Mouse (Mus musculus): ENCODE measurements around the gene Ptprt. TPM values are rescaled to one million over a fixed set of nuclear protein-coding genes. Genes with fewer than 3 reads are reported as not detected.

The Ptprt gene
- polyA plus RNA-seq, 1 experiment, result 1.1 TPM

DNA sequence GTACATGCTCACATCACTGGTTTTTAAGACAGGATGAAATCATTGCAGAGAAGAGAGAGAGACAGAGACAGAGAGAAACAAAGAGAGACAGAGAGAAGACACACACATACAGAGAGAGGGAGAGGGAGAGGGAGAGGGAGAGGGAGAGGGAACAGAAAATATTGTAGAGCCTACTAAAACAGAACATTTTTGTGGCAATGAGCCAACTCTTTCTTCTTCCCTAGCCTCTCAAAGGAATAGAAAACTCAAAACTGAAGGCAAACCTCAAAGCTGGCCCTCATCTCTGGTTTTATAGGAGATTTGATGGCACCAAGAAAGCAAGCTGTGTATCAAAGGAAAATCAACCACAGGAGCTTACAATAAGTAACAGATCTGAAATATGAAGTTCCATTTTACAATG, 176.9 kb downstream of the Ptprt start:
- DNase-seq, result no peak
- no peak for TF ChIP-seq POLR2A (IDR thresholded peaks at IDR 0.05; ENCODE audit: control insufficient read depth, extremely low read depth, insufficient read depth, low read length, poor library complexity)
- no peak for TF ChIP-seq CTCF (IDR thresholded peaks at IDR 0.05; ENCODE audit: borderline replicate concordance, control insufficient read depth, extremely low read depth, insufficient read depth, low read length, poor library complexity)
- no peaks in the 10 kb centered on the region for H3K36me3 ChIP-seq (ENCODE audit: control insufficient read depth, insufficient read depth, low read length)
- H3K27me3 ChIP-seq (ENCODE audit: control insufficient read depth, insufficient read depth, low read length), result no peaks in the 10 kb centered on the region
- no peak overlapping the region for H3K4me3 ChIP-seq (ENCODE audit: control insufficient read depth, insufficient read depth, low read length)
- H3K27ac ChIP-seq (ENCODE audit: control insufficient read depth, insufficient read depth, low read length), result no peak overlapping the region
- H3K4me1 ChIP-seq (replicated peaks; ENCODE audit: control insufficient read depth, insufficient read depth, low read length), result no peaks in the 10 kb centered on the region

DNA sequence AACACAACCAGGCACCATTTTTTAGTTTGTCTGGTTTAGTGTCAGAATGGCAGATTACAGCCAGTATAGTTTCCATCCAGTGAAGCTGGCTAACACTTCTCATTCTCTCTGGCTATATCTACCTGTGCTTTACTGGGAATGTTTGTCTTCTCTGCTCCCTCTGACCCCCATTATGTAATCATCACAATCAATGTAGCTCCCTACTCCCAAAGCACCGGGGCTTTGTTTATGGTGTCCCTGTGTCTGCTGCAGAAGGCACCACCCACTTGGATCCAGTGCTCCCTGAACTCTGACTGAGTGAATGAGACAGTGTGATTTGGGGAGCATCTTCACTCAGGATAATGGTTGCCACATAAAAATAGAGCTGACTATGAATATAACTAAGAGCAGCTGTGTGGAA, 217.8 kb downstream of the Ptprt start:
- 70% methylated on average over 1 of the region's 1 CpGs for WGBS
- no peaks in the 10 kb centered on the region for H3K36me3 ChIP-seq (ENCODE audit: control insufficient read depth, insufficient read depth, low read length)
- no peaks in the 10 kb centered on the region for H3K27me3 ChIP-seq (ENCODE audit: control insufficient read depth, insufficient read depth, low read length)
- no peak overlapping the region for H3K27ac ChIP-seq (ENCODE audit: control insufficient read depth, insufficient read depth, low read length)
- H3K4me1 ChIP-seq (replicated peaks; ENCODE audit: control insufficient read depth, insufficient read depth, low read length), result no peaks in the 10 kb centered on the region
- TF ChIP-seq CTCF (IDR thresholded peaks at IDR 0.05; ENCODE audit: borderline replicate concordance, control insufficient read depth, extremely low read depth, insufficient read depth, low read length, poor library complexity) (no peak), POLR2A (IDR thresholded peaks at IDR 0.05; ENCODE audit: control insufficient read depth, extremely low read depth, insufficient read depth, low read length, poor library complexity) (no peak)
- no peak overlapping the region for H3K4me3 ChIP-seq (ENCODE audit: control insufficient read depth, insufficient read depth, low read length)
- DNase-seq, result no peak

DNA sequence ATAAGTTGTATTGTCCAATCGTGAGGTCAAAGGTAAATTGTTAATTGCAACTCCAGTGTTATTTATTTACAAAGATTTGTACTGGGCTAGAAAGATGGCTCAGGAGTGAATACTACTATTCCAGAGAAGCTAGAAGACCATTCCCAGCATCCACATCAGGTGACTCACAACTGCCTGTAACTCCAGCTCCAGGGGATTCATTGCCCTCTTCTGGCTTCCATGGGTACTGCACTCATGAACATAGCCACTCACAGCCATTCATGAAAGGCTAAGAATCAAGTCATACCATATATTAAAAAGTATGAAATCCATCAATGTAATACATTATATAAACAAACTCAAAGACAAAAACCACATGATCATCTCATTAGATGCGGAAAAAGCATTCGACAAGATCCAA, 224.3 kb downstream of the Ptprt start:
- TF ChIP-seq CTCF (IDR thresholded peaks at IDR 0.05; ENCODE audit: borderline replicate concordance, control insufficient read depth, extremely low read depth, insufficient read depth, low read length, poor library complexity), result no peak
- TF ChIP-seq POLR2A (IDR thresholded peaks at IDR 0.05; ENCODE audit: control insufficient read depth, extremely low read depth, insufficient read depth, low read length, poor library complexity), result no peak
- no peaks in the 10 kb centered on the region for H3K4me1 ChIP-seq (replicated peaks; ENCODE audit: control insufficient read depth, insufficient read depth, low read length)
- H3K36me3 ChIP-seq (ENCODE audit: control insufficient read depth, insufficient read depth, low read length), result no peaks in the 10 kb centered on the region
- 98% methylated on average over 3 of the region's 3 CpGs for WGBS
- no peak overlapping the region for H3K27ac ChIP-seq (ENCODE audit: control insufficient read depth, insufficient read depth, low read length)
- H3K27me3 ChIP-seq (ENCODE audit: control insufficient read depth, insufficient read depth, low read length), result no peaks in the 10 kb centered on the region
- no peak overlapping the region for H3K4me3 ChIP-seq (ENCODE audit: control insufficient read depth, insufficient read depth, low read length)
- no peak for DNase-seq

DNA sequence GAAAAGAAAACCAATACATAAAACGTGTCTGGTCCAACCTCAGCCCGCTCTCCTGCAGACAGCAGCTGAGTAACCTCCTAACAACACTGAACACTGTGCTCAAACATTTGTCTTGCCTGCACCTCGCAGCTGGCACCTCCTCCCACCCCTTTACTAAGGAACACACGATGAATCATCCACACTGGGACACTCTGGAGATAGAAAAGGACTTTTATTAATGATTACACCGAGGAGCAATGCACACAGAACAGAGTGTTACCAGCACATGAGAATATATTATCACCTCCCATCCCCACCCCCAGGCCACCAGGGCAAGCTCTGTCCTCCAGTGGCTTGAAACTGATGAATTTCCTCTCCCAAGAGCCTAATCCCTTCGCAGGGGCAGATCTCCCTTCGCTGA, 230.8 kb downstream of the Ptprt start:
- Histone ChIP-seq H3K4me3 (ENCODE audit: control insufficient read depth, insufficient read depth, low read length) (no peak overlapping the region), H3K27ac (ENCODE audit: control insufficient read depth, insufficient read depth, low read length) (no peak overlapping the region), H3K36me3 (ENCODE audit: control insufficient read depth, insufficient read depth, low read length) (no peaks in the 10 kb centered on the region), H3K4me1 (replicated peaks; ENCODE audit: control insufficient read depth, insufficient read depth, low read length) (no peaks in the 10 kb centered on the region), H3K27me3 (ENCODE audit: control insufficient read depth, insufficient read depth, low read length) (no peaks in the 10 kb centered on the region)
- WGBS, result 80% methylated on average over 7 of the region's 7 CpGs
- no peak for TF ChIP-seq CTCF (IDR thresholded peaks at IDR 0.05; ENCODE audit: borderline replicate concordance, control insufficient read depth, extremely low read depth, insufficient read depth, low read length, poor library complexity)
- TF ChIP-seq POLR2A (IDR thresholded peaks at IDR 0.05; ENCODE audit: control insufficient read depth, extremely low read depth, insufficient read depth, low read length, poor library complexity), result no peak
- DNase-seq, result no peak

DNA sequence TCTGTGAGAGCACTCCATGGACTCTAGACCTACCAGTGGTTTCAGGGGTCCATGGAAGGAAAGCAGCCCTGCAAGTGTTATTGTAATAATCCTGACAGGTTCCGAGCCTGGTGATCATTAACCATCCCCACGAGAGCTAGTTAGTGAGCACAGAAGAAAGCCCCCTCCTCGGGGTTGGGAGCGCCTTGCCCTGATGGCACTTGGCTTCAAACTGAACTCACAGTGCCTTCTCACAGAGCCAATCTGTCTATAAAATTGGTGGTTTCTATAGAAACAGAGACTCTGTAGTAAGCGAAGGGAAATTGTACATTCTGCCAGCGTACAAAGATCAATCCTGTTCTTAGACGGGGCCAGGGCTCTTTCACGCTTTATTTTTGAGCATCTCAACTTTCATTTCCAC, 234.8 kb downstream of the Ptprt start:
- DNase-seq, result no peak
- H3K4me1 ChIP-seq (replicated peaks; ENCODE audit: control insufficient read depth, insufficient read depth, low read length), result no peaks in the 10 kb centered on the region
- no peak overlapping the region for H3K27ac ChIP-seq (ENCODE audit: control insufficient read depth, insufficient read depth, low read length)
- 94% methylated on average over 8 of the region's 8 CpGs for WGBS
- no peak overlapping the region for H3K4me3 ChIP-seq (ENCODE audit: control insufficient read depth, insufficient read depth, low read length)
- no peaks in the 10 kb centered on the region for H3K36me3 ChIP-seq (ENCODE audit: control insufficient read depth, insufficient read depth, low read length)
- TF ChIP-seq CTCF (IDR thresholded peaks at IDR 0.05; ENCODE audit: borderline replicate concordance, control insufficient read depth, extremely low read depth, insufficient read depth, low read length, poor library complexity) (no peak), POLR2A (IDR thresholded peaks at IDR 0.05; ENCODE audit: control insufficient read depth, extremely low read depth, insufficient read depth, low read length, poor library complexity) (no peak)
- no peaks in the 10 kb centered on the region for H3K27me3 ChIP-seq (ENCODE audit: control insufficient read depth, insufficient read depth, low read length)

DNA sequence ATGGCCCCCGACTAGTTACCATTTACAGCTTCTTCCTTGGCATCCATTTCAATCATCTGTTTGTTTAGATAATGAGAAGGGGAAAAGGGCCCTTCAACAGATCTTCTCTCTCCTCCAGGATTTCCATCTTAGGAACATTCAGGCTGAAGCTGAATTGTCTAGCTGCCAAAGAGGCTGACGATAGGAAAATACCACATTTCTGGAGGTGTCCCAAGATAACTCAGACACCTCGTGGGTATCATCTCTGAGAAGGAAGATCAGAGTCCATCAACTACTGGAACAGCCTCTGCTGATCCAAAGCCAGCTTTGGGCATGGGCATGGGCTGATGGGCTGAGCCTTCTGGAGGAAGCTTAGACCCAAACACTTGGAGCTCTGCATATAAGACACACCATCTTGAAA, 242.8 kb downstream of the Ptprt start:
- no peaks in the 10 kb centered on the region for H3K4me1 ChIP-seq (replicated peaks; ENCODE audit: control insufficient read depth, insufficient read depth, low read length)
- H3K36me3 ChIP-seq (ENCODE audit: control insufficient read depth, insufficient read depth, low read length), result no peaks in the 10 kb centered on the region
- TF ChIP-seq POLR2A (IDR thresholded peaks at IDR 0.05; ENCODE audit: control insufficient read depth, extremely low read depth, insufficient read depth, low read length, poor library complexity), result no peak
- no peak for TF ChIP-seq CTCF (IDR thresholded peaks at IDR 0.05; ENCODE audit: borderline replicate concordance, control insufficient read depth, extremely low read depth, insufficient read depth, low read length, poor library complexity)
- no peak overlapping the region for H3K27ac ChIP-seq (ENCODE audit: control insufficient read depth, insufficient read depth, low read length)
- H3K4me3 ChIP-seq (ENCODE audit: control insufficient read depth, insufficient read depth, low read length), result no peak overlapping the region
- 73% methylated on average over 3 of the region's 3 CpGs for WGBS
- DNase-seq, result no peak
- H3K27me3 ChIP-seq (ENCODE audit: control insufficient read depth, insufficient read depth, low read length), result no peaks in the 10 kb centered on the region

DNA sequence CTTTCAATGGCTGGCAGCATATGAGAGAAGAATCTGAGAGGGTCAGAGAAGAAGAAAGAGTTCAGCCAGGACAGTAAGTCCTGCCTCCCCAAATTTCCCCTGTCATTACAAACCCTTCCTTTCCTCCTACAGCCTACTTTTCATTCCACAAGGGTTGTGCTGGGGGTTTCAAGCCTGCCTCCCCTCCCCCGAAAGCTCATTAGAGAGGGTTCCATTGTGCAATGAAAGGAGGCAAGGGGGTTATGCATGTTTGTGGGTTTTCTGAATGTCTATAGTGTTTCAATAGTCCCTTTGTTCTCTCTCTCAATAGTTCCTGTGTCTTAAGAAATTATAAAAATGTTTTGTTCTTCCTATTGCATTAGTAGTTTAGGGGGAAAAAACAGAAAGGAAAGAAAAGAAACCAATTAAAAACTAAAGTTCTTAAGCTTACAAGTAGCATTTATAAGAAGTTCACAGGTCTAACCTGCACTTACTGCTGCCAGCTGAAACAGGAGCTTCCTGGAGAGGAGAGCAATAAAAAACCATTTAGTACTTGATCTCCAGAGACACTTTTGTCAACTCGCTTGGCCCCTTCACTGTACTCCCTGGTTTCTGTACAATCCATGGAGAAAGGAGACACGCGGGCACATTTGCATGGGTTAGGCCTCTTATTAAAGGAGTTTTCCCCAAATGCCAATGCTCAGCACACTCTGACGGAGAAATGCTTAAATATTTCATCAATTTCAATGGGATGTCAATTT, 247.7 kb downstream of the Ptprt start:
- no peaks in the 10 kb centered on the region for H3K27me3 ChIP-seq (ENCODE audit: control insufficient read depth, insufficient read depth, low read length)
- no peak overlapping the region for H3K27ac ChIP-seq (ENCODE audit: control insufficient read depth, insufficient read depth, low read length)
- no peak overlapping the region for H3K4me3 ChIP-seq (ENCODE audit: control insufficient read depth, insufficient read depth, low read length)
- TF ChIP-seq CTCF (IDR thresholded peaks at IDR 0.05; ENCODE audit: borderline replicate concordance, control insufficient read depth, extremely low read depth, insufficient read depth, low read length, poor library complexity) (no peak), POLR2A (IDR thresholded peaks at IDR 0.05; ENCODE audit: control insufficient read depth, extremely low read depth, insufficient read depth, low read length, poor library complexity) (no peak)
- H3K4me1 ChIP-seq (replicated peaks; ENCODE audit: control insufficient read depth, insufficient read depth, low read length), result no peaks in the 10 kb centered on the region
- no peak for DNase-seq
- 89% methylated on average over 5 of the region's 5 CpGs for WGBS
- H3K36me3 ChIP-seq (ENCODE audit: control insufficient read depth, insufficient read depth, low read length), result no peaks in the 10 kb centered on the region
